Mouse (Mus musculus) forebrain, embryonic 12.5 days (tissue): ENCODE measurements around the gene Sbno2. TPM values are rescaled to one million over a fixed set of nuclear protein-coding genes. Genes with fewer than 3 reads are reported as not detected.
A peak's percentile ranks its signal among the peaks of the same experiment; 100 is the strongest.

Source experiments
- ATAC-seq: fragments of 200-750 bp; cut with Nextera tagmentation; 2 replicates; pipeline ENCODE4 v1.8.0; 2017; ENCODE audit warnings: moderate TSS enrichment; ENCODE audit not compliant: low FRiP score
- H3K27ac ChIP-seq: fragments of 300-500 bp; sonication (generic); 2 replicates; pipeline ENCODE4 v1.5.1; 2016; ENCODE audit warnings: mild to moderate bottlenecking
- H3K27me3 ChIP-seq: fragments of 300-500 bp; sonication (generic); 2 replicates; pipeline ENCODE4 v1.6.1; 2016; ENCODE audit warnings: mild to moderate bottlenecking
- H3K36me3 ChIP-seq: fragments of 300-500 bp; sonication (generic); replicated peaks from 2 replicates; pipeline ENCODE4 v1.6.1; 2016; ENCODE audit warnings: mild to moderate bottlenecking
- H3K4me1 ChIP-seq: fragments of 300-500 bp; sonication (generic); 2 replicates; pipeline ENCODE4 v1.6.1; 2016
- H3K4me2 ChIP-seq: fragments of 300-500 bp; sonication (generic); 2 replicates; pipeline ENCODE4 v1.6.1; 2016; ENCODE audit warnings: mild to moderate bottlenecking, moderate library complexity
- H3K4me3 ChIP-seq: fragments of 300-500 bp; sonication (generic); replicated peaks from 2 replicates; pipeline ENCODE4 v1.5.1; 2016; ENCODE audit warnings: mild to moderate bottlenecking
- H3K9ac ChIP-seq: fragments of 300-500 bp; sonication (generic); 2 replicates; pipeline ENCODE4 v1.6.1; 2016; ENCODE audit warnings: mild to moderate bottlenecking
- H3K9me3 ChIP-seq: fragments of 300-500 bp; sonication (generic); 2 replicates; pipeline ENCODE4 v1.6.1; 2016
- WGBS: fragments of 180-500 bp; shearing (Covaris S2); methylation state at CpG from one replicate; pipeline ENCODE4 v1.1.7; 2016; 5-methylcytosine and 5-hydroxymethylcytosine counted together
- polyA plus RNA-seq: library from polyadenylated mRNA; unstranded; fragments of >200 nt; fragmentation: Nextera tagmentation; extraction: Ambion mirVana; gene quantifications from 2 replicates; pipeline ENCODE4 v1.2.1, GENCODE M21; 2016

Sbno2 gene
- polyA plus RNA-seq, 1 experiment from 2014 or later: 16.4 TPM

GRCm38 (mm10) chr10:80115944-80116335 is 10.6 kb upstream of the Sbno2 start:
- under 1% methylated on average over 61 of the region's 63 CpGs for WGBS
- peaks cover 23% of the 10 kb centered on the region for H3K36me3 ChIP-seq
- H3K9me3 ChIP-seq: no peaks in the 10 kb centered on the region
- no peaks in the 10 kb centered on the region for H3K27me3 ChIP-seq
- peak overlapping the region; percentile 94 for H3K4me3 ChIP-seq
- peak overlapping the region; percentile 82 for H3K27ac ChIP-seq
- peak; percentile 2; the same call in 1 of the 2 replicates for ATAC-seq
- peaks cover 43% of the 10 kb centered on the region for H3K4me1 ChIP-seq
- peak overlapping the region; percentile 85 for H3K9ac ChIP-seq
- H3K4me2 ChIP-seq: peak overlapping the region; percentile 98

- peak within 1 kb of the TSS; percentile 85 for H3K9ac ChIP-seq
- peak; percentile 98 for ATAC-seq
- WGBS: under 1% methylated on average over 69 of the region's 70 CpGs
- peak within 1 kb of the TSS; percentile 94 for H3K4me3 ChIP-seq
- peak within 1 kb of the TSS; percentile 98 for H3K4me2 ChIP-seq
- H3K27me3 ChIP-seq: no peaks in the 10 kb centered on the region
- H3K4me1 ChIP-seq: peaks cover 43% of the 10 kb centered on the region
- peaks cover 18% of the 10 kb centered on the region for H3K36me3 ChIP-seq
- no peaks in the 10 kb centered on the region for H3K9me3 ChIP-seq
- H3K27ac ChIP-seq: peak within 1 kb of the TSS; percentile 82
Measured at GRCm38 (mm10) chr10:80115290-80115943, 10.0 kb upstream of the Sbno2 start, which contains the start of gene Stk11. Gene Stk11, plus strand, starts transcription at chr10:80115803.

GRCm38 (mm10) chr10:80114341-80115284 is 9.2 kb upstream of the Sbno2 start:
- Histone ChIP-seq H3K9ac (peak overlapping the region; percentile 44; the same call in 1 of the 2 replicates), H3K36me3 (peaks cover 12% of the 10 kb centered on the region), H3K27ac (peak overlapping the region; percentile 71; the same call in 1 of the 2 replicates), H3K4me3 (peak overlapping the region; percentile 94), H3K4me2 (peak overlapping the region; percentile 60), H3K9me3 (no peaks in the 10 kb centered on the region), H3K4me1 (peaks cover 38% of the 10 kb centered on the region), H3K27me3 (no peaks in the 10 kb centered on the region)
- WGBS: 2% methylated on average over 27 of the region's 27 CpGs
- ATAC-seq: peak; percentile 57

DNA sequence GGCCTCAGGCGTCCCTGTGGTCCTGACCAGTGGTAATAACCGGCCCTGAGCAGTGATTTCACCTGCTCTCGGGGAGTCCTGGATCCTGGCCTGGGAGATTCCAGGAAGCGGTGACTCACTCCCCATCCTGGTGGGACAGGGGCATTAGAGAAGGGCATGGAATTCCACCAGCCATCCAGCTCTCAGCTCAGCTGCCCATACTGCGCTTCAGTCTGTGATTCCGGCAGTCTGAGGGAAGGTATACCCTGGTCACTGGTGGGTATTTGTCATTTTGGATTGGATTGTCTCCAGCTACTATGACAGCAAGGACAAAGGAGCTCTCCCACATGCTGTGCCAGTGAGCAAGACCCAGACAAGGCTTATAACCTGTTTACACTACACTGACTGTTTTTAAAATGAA is 2.3 kb upstream of the Sbno2 start:
- Histone ChIP-seq H3K4me1 (peaks cover 2% of the 10 kb centered on the region), H3K9ac (no peak overlapping the region), H3K27me3 (peaks cover 4% of the 10 kb centered on the region; the same call in 1 of the 2 replicates), H3K36me3 (no peaks in the 10 kb centered on the region), H3K4me2 (no peak overlapping the region), H3K27ac (no peak overlapping the region), H3K9me3 (no peaks in the 10 kb centered on the region), H3K4me3 (no peak overlapping the region)
- no peak for ATAC-seq
- 69% methylated on average over 6 of the region's 6 CpGs for WGBS

GRCm38 (mm10) chr10:80105926-80106325 is 555 bp upstream of the Sbno2 start:
- H3K9ac ChIP-seq: no peak overlapping the region
- peaks cover 4% of the 10 kb centered on the region; the same call in 1 of the 2 replicates for H3K27me3 ChIP-seq
- no peak for ATAC-seq
- no peak overlapping the region for H3K27ac ChIP-seq
- H3K4me1 ChIP-seq: peaks cover 13% of the 10 kb centered on the region
- H3K36me3 ChIP-seq: no peaks in the 10 kb centered on the region
- 77% methylated on average over 5 of the region's 5 CpGs for WGBS
- no peak overlapping the region for H3K4me2 ChIP-seq
- H3K9me3 ChIP-seq: no peaks in the 10 kb centered on the region
- H3K4me3 ChIP-seq: no peak overlapping the region

- Histone ChIP-seq H3K36me3 (no peaks in the 10 kb centered on the region), H3K27ac (no peak overlapping the region), H3K4me2 (no peak overlapping the region), H3K9ac (no peak overlapping the region), H3K4me1 (peaks cover 18% of the 10 kb centered on the region), H3K27me3 (peaks cover 4% of the 10 kb centered on the region; the same call in 1 of the 2 replicates), H3K9me3 (no peaks in the 10 kb centered on the region), H3K4me3 (no peak overlapping the region)
- 75% methylated on average over 3 of the region's 3 CpGs for WGBS
- no peak for ATAC-seq
Measured at GRCm38 (mm10) chr10:80104181-80104580, 1.2 kb downstream of the Sbno2 start.

GRCm38 (mm10) chr10:80103032-80103431 is 2.3 kb downstream of the Sbno2 start:
- H3K36me3 ChIP-seq: no peaks in the 10 kb centered on the region
- H3K27ac ChIP-seq: no peak overlapping the region
- no peak overlapping the region for H3K9ac ChIP-seq
- peak overlapping the region; percentile 79 for H3K4me2 ChIP-seq
- peak; percentile 14; the same call in 1 of the 2 replicates for ATAC-seq
- H3K27me3 ChIP-seq: peaks cover 4% of the 10 kb centered on the region; the same call in 1 of the 2 replicates
- no peaks in the 10 kb centered on the region for H3K9me3 ChIP-seq
- H3K4me3 ChIP-seq: no peak overlapping the region
- WGBS: 78% methylated on average over 2 of the region's 2 CpGs
- peaks cover 18% of the 10 kb centered on the region for H3K4me1 ChIP-seq

- Histone ChIP-seq H3K4me1 (peaks cover 23% of the 10 kb centered on the region), H3K9me3 (no peaks in the 10 kb centered on the region), H3K9ac (peak overlapping the region; percentile 79), H3K4me2 (peak overlapping the region; percentile 79), H3K27ac (0 out of 2 replicates have a peak overlapping the region, but pooled peaks have one; percentile 59), H3K36me3 (no peaks in the 10 kb centered on the region), H3K27me3 (peaks cover 4% of the 10 kb centered on the region; the same call in 1 of the 2 replicates), H3K4me3 (peak overlapping the region; percentile 93)
- peak; percentile 92 for ATAC-seq
- WGBS: under 1% methylated on average over 59 of the region's 59 CpGs
Measured at GRCm38 (mm10) chr10:80102216-80102915, 3.0 kb downstream of the Sbno2 start.

DNA sequence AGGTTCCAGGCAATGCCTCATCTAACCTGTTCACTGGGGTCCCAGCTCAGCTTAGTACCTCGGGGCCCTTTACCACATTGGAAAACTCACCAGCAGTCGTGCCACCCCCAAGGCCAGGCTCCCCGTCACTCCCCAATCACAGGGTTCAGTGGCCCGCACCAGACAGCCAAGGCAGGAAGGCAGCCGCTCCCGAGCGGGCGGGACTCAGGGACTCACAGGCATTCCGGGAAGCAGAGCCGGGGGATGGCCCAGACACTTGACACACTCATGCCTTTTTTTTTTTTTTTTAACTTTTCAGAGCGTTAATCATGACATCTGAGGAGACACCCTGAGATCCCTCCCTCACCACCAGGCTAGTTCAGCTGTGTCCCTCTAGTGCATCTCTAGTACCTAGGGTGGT is 4.4 kb downstream of the Sbno2 start:
- Histone ChIP-seq H3K4me3 (no peak overlapping the region), H3K27me3 (peaks cover 4% of the 10 kb centered on the region; the same call in 1 of the 2 replicates), H3K36me3 (no peaks in the 10 kb centered on the region), H3K4me1 (peaks cover 27% of the 10 kb centered on the region), H3K9ac (no peak overlapping the region), H3K4me2 (peak overlapping the region; percentile 79; the same call in 1 of the 2 replicates), H3K9me3 (no peaks in the 10 kb centered on the region), H3K27ac (no peak overlapping the region)
- 68% methylated on average over 11 of the region's 11 CpGs for WGBS
- no peak for ATAC-seq

DNA sequence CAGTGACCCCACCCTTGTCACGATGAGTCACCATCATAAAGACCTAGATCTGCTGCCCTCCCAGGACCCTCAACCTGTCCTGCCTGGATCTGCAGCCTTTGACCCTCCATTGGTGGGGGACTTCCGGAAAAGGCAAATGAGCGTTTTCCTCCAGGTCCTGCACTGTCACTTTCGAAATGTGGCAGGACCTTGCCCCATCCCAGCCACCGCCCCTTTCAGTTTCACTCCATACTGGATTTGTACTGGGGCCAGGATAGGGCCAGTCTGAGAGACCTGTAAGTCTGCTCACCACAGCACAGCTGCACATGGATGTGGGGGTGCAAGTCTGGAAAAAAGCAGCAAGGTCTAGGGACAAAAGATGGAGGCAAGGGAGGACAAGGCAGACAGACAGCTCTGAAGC is 6.7 kb downstream of the Sbno2 start:
- WGBS: 89% methylated on average over 5 of the region's 5 CpGs
- H3K27me3 ChIP-seq: no peaks in the 10 kb centered on the region
- peaks cover 27% of the 10 kb centered on the region for H3K4me1 ChIP-seq
- H3K36me3 ChIP-seq: no peaks in the 10 kb centered on the region
- H3K4me3 ChIP-seq: no peak overlapping the region
- no peaks in the 10 kb centered on the region for H3K9me3 ChIP-seq
- H3K4me2 ChIP-seq: no peak overlapping the region
- no peak overlapping the region for H3K9ac ChIP-seq
- H3K27ac ChIP-seq: no peak overlapping the region
- no peak for ATAC-seq

GRCm38 (mm10) chr10:80097275-80097674 is 8.1 kb downstream of the Sbno2 start:
- ATAC-seq: no peak
- H3K4me2 ChIP-seq: no peak overlapping the region
- peaks cover 24% of the 10 kb centered on the region for H3K4me1 ChIP-seq
- H3K27ac ChIP-seq: no peak overlapping the region
- H3K9ac ChIP-seq: no peak overlapping the region
- H3K9me3 ChIP-seq: no peaks in the 10 kb centered on the region
- H3K36me3 ChIP-seq: no peaks in the 10 kb centered on the region
- no peak overlapping the region for H3K4me3 ChIP-seq
- 19% methylated on average over 7 of the region's 7 CpGs for WGBS
- no peaks in the 10 kb centered on the region for H3K27me3 ChIP-seq

GRCm38 (mm10) chr10:80095547-80095946 is 9.8 kb downstream of the Sbno2 start:
- 90% methylated on average over 5 of the region's 5 CpGs for WGBS
- no peaks in the 10 kb centered on the region for H3K27me3 ChIP-seq
- no peaks in the 10 kb centered on the region for H3K9me3 ChIP-seq
- H3K4me3 ChIP-seq: no peak overlapping the region
- H3K4me1 ChIP-seq: peaks cover 10% of the 10 kb centered on the region
- no peak overlapping the region for H3K27ac ChIP-seq
- no peak overlapping the region for H3K4me2 ChIP-seq
- no peaks in the 10 kb centered on the region for H3K36me3 ChIP-seq
- ATAC-seq: no peak
- no peak overlapping the region for H3K9ac ChIP-seq
